Mouse (Mus musculus): ENCODE data around the gene Card19. TPM values are rescaled to one million over a fixed set of nuclear protein-coding genes. Genes with fewer than 3 reads are reported as not detected.

The Card19 gene
- total RNA-seq, 1 experiment: 16.9 TPM

GRCm38 (mm10) chr13:49188219-49188965 is 27.4 kb downstream of the Card19 start:
- no peaks in the 10 kb centered on the region for H3K36me3 ChIP-seq (ENCODE audit: control insufficient read depth, insufficient read depth, low read length, poor library complexity, severe bottlenecking)
- H3K4me1 ChIP-seq (ENCODE audit: control insufficient read depth in 2 of 2, insufficient read depth in 2 of 2, low read length in 2 of 2, poor library complexity in 1 of 2): peaks cover 2 to 6% of the 10 kb centered on the region in 2 experiments; a peak in 2 of 4 replicates
- no peak for DNase-seq (ENCODE audit: low read depth, low spot score)
- no peak overlapping the region for H3K9ac ChIP-seq (ENCODE audit: insufficient read depth, low read depth, low read length, poor library complexity, severe bottlenecking)
- H3K4me3 ChIP-seq (ENCODE audit: insufficient read depth in 1 of 2, low read depth in 1 of 2, low read length in 2 of 2, poor library complexity in 1 of 2, severe bottlenecking in 1 of 2): peak overlapping the region; percentile 87 to 89
- H3K27ac ChIP-seq (ENCODE audit: insufficient read depth, low read depth, low read length, poor library complexity, severe bottlenecking): no peak overlapping the region
- H3K9me3 ChIP-seq (ENCODE audit: control insufficient read depth, insufficient read depth, low read depth, low read length): no peaks in the 10 kb centered on the region
- in situ Hi-C loops (cut with MboI; ENCODE audit: low sequenced_read_pairs in 2 of 2, unreplicated experiment in 2 of 2): no loop called here
- TF ChIP-seq ZC3H11A (IDR thresholded peaks at IDR 0.05; ENCODE audit: borderline replicate concordance, low read depth, low read length): no peak
- TF ChIP-seq MAFK (IDR thresholded peaks at IDR 0.05; ENCODE audit: insufficient read depth, low read depth, low read length): no peak
- TF ChIP-seq HCFC1 (IDR thresholded peaks at IDR 0.05; ENCODE audit: borderline replicate concordance, insufficient read depth, low read length): no peak
- no peak for TF ChIP-seq CHD2 (IDR thresholded peaks at IDR 0.05; ENCODE audit: low read depth, low read length)
- TF ChIP-seq ZNF384 (IDR thresholded peaks at IDR 0.05; ENCODE audit: low read depth, low read length): no peak

DNA sequence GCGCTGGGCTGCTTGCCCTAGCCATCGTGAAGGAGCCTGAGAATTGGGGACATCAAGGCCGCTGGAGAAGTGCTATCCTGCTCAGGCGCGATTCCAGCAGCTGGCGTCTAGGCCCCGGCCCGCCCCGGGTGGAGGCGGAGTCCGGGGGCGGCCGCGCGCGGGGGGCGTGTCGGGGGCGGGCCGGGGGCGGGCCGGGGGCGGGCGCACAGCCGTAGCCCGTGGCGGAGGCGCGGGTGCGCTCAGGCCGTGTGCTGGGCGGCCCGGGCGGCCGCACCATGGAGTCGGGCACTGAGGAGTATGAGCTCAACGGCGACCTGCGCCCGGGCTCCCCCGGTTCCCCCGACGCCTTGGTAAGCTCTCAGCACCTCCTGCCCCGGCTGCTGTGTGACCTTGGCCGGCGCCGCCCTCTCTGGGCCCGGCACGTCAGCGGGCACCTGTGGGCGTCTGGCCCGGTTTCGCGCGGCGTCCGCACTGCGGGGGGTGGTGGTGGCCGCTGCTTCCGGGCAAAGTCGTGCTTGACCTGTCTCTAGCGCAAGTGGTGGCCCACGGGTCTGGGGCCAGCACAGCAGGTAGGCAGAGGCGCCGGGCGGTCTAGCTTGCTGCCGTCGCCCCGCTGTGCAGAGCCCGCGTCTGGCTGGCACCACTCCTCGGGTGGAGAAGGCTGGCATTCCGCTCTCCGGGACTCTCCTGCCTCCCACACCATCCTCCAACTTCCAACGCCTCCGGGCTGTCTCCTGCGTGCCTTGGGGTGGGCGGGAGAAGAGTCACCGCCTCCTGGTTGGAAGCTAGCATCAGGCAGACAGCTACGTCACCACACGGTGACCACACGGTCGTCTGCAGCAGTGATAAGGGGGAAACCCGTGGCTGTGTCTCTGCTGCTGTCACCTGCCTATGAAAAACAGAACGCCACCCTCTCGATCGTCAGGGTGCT is 28.3 kb downstream of the Card19 start, which contains the start of gene Ninj1:
Gene Ninj1 (plus strand): TSS at position 198 of the 931 bp plus-strand sequence.
- in situ Hi-C loops (cut with MboI; ENCODE audit: low sequenced_read_pairs in 2 of 2, unreplicated experiment in 2 of 2): no loop called here
- Histone ChIP-seq H3K36me3 (ENCODE audit: control insufficient read depth, insufficient read depth, low read length, poor library complexity, severe bottlenecking) (no peaks in the 10 kb centered on the region), H3K27ac (ENCODE audit: insufficient read depth, low read depth, low read length, poor library complexity, severe bottlenecking) (no peak within 1 kb of the TSS), H3K4me3 (ENCODE audit: insufficient read depth in 1 of 2, low read depth in 1 of 2, low read length in 2 of 2, poor library complexity in 1 of 2, severe bottlenecking in 1 of 2) (peak within 1 kb of the TSS; percentile 87 to 89), H3K9ac (ENCODE audit: insufficient read depth, low read depth, low read length, poor library complexity, severe bottlenecking) (peak within 1 kb of the TSS; percentile 78), H3K4me1 (ENCODE audit: control insufficient read depth in 2 of 2, insufficient read depth in 2 of 2, low read length in 2 of 2, poor library complexity in 1 of 2) (peaks cover 2 to 6% of the 10 kb centered on the region in 2 experiments; a peak in 2 of 4 replicates), H3K9me3 (ENCODE audit: control insufficient read depth, insufficient read depth, low read depth, low read length) (no peaks in the 10 kb centered on the region)
- TF ChIP-seq CHD2 (IDR thresholded peaks at IDR 0.05; ENCODE audit: low read depth, low read length) (no peak), HCFC1 (IDR thresholded peaks at IDR 0.05; ENCODE audit: borderline replicate concordance, insufficient read depth, low read length) (no peak; the same call in 1 of the 2 replicates), MAFK (IDR thresholded peaks at IDR 0.05; ENCODE audit: insufficient read depth, low read depth, low read length) (no peak), ZC3H11A (IDR thresholded peaks at IDR 0.05; ENCODE audit: borderline replicate concordance, low read depth, low read length) (no peak), ZNF384 (IDR thresholded peaks at IDR 0.05; ENCODE audit: low read depth, low read length) (no peak)
- DNase-seq (ENCODE audit: low read depth, low spot score): peak; percentile 40

- Histone ChIP-seq H3K27ac (ENCODE audit: insufficient read depth, low read depth, low read length, poor library complexity, severe bottlenecking) (no peak overlapping the region), H3K9me3 (ENCODE audit: control insufficient read depth, insufficient read depth, low read depth, low read length) (no peaks in the 10 kb centered on the region), H3K36me3 (ENCODE audit: control insufficient read depth, insufficient read depth, low read length, poor library complexity, severe bottlenecking) (no peaks in the 10 kb centered on the region), H3K4me1 (ENCODE audit: control insufficient read depth in 2 of 2, insufficient read depth in 2 of 2, low read length in 2 of 2, poor library complexity in 1 of 2) (peaks cover 2 to 6% of the 10 kb centered on the region in 2 experiments; a peak in 2 of 4 replicates), H3K9ac (ENCODE audit: insufficient read depth, low read depth, low read length, poor library complexity, severe bottlenecking) (peak overlapping the region; percentile 57; the same call in 1 of the 2 replicates), H3K4me3 (ENCODE audit: insufficient read depth in 1 of 2, low read depth in 1 of 2, low read length in 2 of 2, poor library complexity in 1 of 2, severe bottlenecking in 1 of 2) (peak overlapping the region in 1 of 2 experiments; percentile 37; a peak in 2 of 4 replicates)
- DNase-seq (ENCODE audit: low read depth, low spot score): peak; percentile 43
- TF ChIP-seq ZNF384 (IDR thresholded peaks at IDR 0.05; ENCODE audit: low read depth, low read length) (no peak), ZC3H11A (IDR thresholded peaks at IDR 0.05; ENCODE audit: borderline replicate concordance, low read depth, low read length) (no peak), HCFC1 (IDR thresholded peaks at IDR 0.05; ENCODE audit: borderline replicate concordance, insufficient read depth, low read length) (no peak), MAFK (IDR thresholded peaks at IDR 0.05; ENCODE audit: insufficient read depth, low read depth, low read length) (no peak), CHD2 (IDR thresholded peaks at IDR 0.05; ENCODE audit: low read depth, low read length) (no peak)
- in situ Hi-C loops (cut with MboI; ENCODE audit: low sequenced_read_pairs in 2 of 2, unreplicated experiment in 2 of 2): no loop called here
Measured at GRCm38 (mm10) chr13:49186798-49187287, 29.0 kb downstream of the Card19 start.

GRCm38 (mm10) chr13:49183646-49184045 is 32.2 kb downstream of the Card19 start:
- in situ Hi-C loops (cut with MboI; ENCODE audit: low sequenced_read_pairs in 2 of 2, unreplicated experiment in 2 of 2): no loop called here
- no peak for DNase-seq (ENCODE audit: low read depth, low spot score)

More at GRCm38 (mm10) chr13:49183646-49184045, 32.2 kb downstream of the Card19 start:
- Histone ChIP-seq H3K27ac (ENCODE audit: insufficient read depth, low read depth, low read length, poor library complexity, severe bottlenecking) (no peak overlapping the region), H3K9ac (ENCODE audit: insufficient read depth, low read depth, low read length, poor library complexity, severe bottlenecking) (no peak overlapping the region), H3K4me1 (ENCODE audit: control insufficient read depth in 2 of 2, insufficient read depth in 2 of 2, low read length in 2 of 2, poor library complexity in 1 of 2) (peaks cover 0 to 11% of the 10 kb centered on the region in 2 experiments; a peak in 2 of 4 replicates), H3K9me3 (ENCODE audit: control insufficient read depth, insufficient read depth, low read depth, low read length) (no peaks in the 10 kb centered on the region), H3K36me3 (ENCODE audit: control insufficient read depth, insufficient read depth, low read length, poor library complexity, severe bottlenecking) (no peaks in the 10 kb centered on the region), H3K4me3 (ENCODE audit: insufficient read depth in 1 of 2, low read depth in 1 of 2, low read length in 2 of 2, poor library complexity in 1 of 2, severe bottlenecking in 1 of 2) (no peak overlapping the region)
- TF ChIP-seq MAFK (IDR thresholded peaks at IDR 0.05; ENCODE audit: insufficient read depth, low read depth, low read length) (0 out of 2 replicates have a peak, but pooled peaks have one; percentile 11), ZC3H11A (IDR thresholded peaks at IDR 0.05; ENCODE audit: borderline replicate concordance, low read depth, low read length) (no peak), CHD2 (IDR thresholded peaks at IDR 0.05; ENCODE audit: low read depth, low read length) (no peak)

All from ES-E14 (cell line).